Mouse (Mus musculus): ENCODE measurements around the gene Gm5861.
"Not testable (repeated sequence)": the region's sequence is repeated elsewhere in the genome, so short reads cannot be mapped to it uniquely, and the experiment has no call there.

Gm5861 gene

GRCm38 (mm10) chr5:11182772-11183171, at the start of gene Gm5861:
Gene Gm5861 (plus strand): TSS chr5:11183072.
- not testable (repeated sequence) for DNase-seq (ENCODE audit: low read depth, low spot score)

- DNase-seq (ENCODE audit: low read depth, low spot score), result not testable (repeated sequence)
Measured at GRCm38 (mm10) chr5:11138031-11138430, 44.8 kb upstream of the Gm5861 start.
